In genomic region chr6:99057113-99057553, GRCm38 (mm10) we compare ENCODE assay signal across 14 mouse cellular contexts.
DNase-seq lines count a peak whose midpoint lies in the region; ATAC-seq and TF ChIP-seq lines count a peak whose summit lies in the region.
"Had no signal": no experiment of that assay in that cellular context is flagged by ENCODE, and none has a peak within 500 bp of the region (broad histone marks: within the 10 kb centered on the region; RNA-seq: fewer than 3 reads in every experiment).

No protein-coding gene starts in this region.

- no peaks in the 10 kb centered on the region for H3K36me3 ChIP-seq in kidney, postnatal 0 days (ENCODE audit: insufficient read depth, low read length)
- no peaks in the 10 kb centered on the region for H3K36me3 ChIP-seq in lung, postnatal 0 days (ENCODE audit: insufficient read depth, low read length)
- peaks cover 2% of the 10 kb centered on the region; the same call in 1 of the 2 replicates for H3K36me3 ChIP-seq in splenic B cell, adult 2 months (ENCODE audit: control insufficient read depth, insufficient read depth, low read length, poor library complexity, severe bottlenecking)
- H3K36me3 ChIP-seq: embryonic facial prominence, embryonic 12.5 days; hindbrain, embryonic 12.5 days; stomach, embryonic 15.5 days had no signal

- H3K4me2 ChIP-seq in kidney, postnatal 0 days (ENCODE audit: low read length): no peak overlapping the region
- H3K4me2 ChIP-seq in lung, postnatal 0 days (replicated peaks; ENCODE audit: low read depth, low read length): no peak overlapping the region
- H3K4me2 ChIP-seq: embryonic facial prominence, embryonic 12.5 days; hindbrain, embryonic 12.5 days; stomach, embryonic 15.5 days had no signal

- H3K4me3 ChIP-seq in kidney, postnatal 0 days (replicated peaks; ENCODE audit: low read depth, low read length): no peak overlapping the region
- H3K4me3 ChIP-seq in lung, postnatal 0 days (ENCODE audit: low read depth, low read length): no peak overlapping the region
- H3K4me3 ChIP-seq: embryonic facial prominence, embryonic 12.5 days; hindbrain, embryonic 12.5 days; stomach, embryonic 15.5 days had no signal

- DNase-seq in kidney, postnatal 0 days (ENCODE audit: low spot score): no peak
- no peak for DNase-seq in kidney, postnatal 25 days
- DNase-seq in NIH3T3 (ENCODE audit: low read depth): peak; percentile 64
- DNase-seq in lung, postnatal 0 days (ENCODE audit: low spot score): peak; percentile 69
- DNase-seq in splenic B cell, adult 2 months (ENCODE audit: low read depth, low spot score): peak; percentile 95
- no peak for DNase-seq in adrenal gland, postnatal 14 days
- no peak for DNase-seq in cerebellum, postnatal 4 days (ENCODE audit: low spot score in 2 of 2)
- no peak for DNase-seq in cerebellum, adult 8-10 months
- DNase-seq: gastrocnemius, postnatal 10 days; midbrain, embryonic 14.5 days had no signal

- no peaks in the 10 kb centered on the region for H3K27me3 ChIP-seq in kidney, postnatal 0 days (ENCODE audit: insufficient read depth, low read length)
- no peaks in the 10 kb centered on the region for H3K27me3 ChIP-seq in lung, postnatal 0 days (replicated peaks; ENCODE audit: insufficient read depth, low read length)
- no peaks in the 10 kb centered on the region for H3K27me3 ChIP-seq in splenic B cell, adult 2 months (ENCODE audit: control insufficient read depth, insufficient read depth, low read length, poor library complexity, severe bottlenecking)
- H3K27me3 ChIP-seq: embryonic facial prominence, embryonic 12.5 days; hindbrain, embryonic 12.5 days; stomach, embryonic 15.5 days had no signal

- TF ChIP-seq EP300 in lung, postnatal 0 days (IDR thresholded peaks at IDR 0.05): no peak; the same call in 1 of the 2 replicates

- no peaks in the 10 kb centered on the region for H3K9me3 ChIP-seq in kidney, postnatal 0 days (replicated peaks; ENCODE audit: low read length)
- no peaks in the 10 kb centered on the region for H3K9me3 ChIP-seq in lung, postnatal 0 days (ENCODE audit: low read length)
- H3K9me3 ChIP-seq: embryonic facial prominence, embryonic 12.5 days; G1E; hindbrain, embryonic 12.5 days; stomach, embryonic 15.5 days had no signal

- H3K9ac ChIP-seq in kidney, postnatal 0 days (ENCODE audit: low read depth, low read length): no peak overlapping the region
- no peak overlapping the region for H3K9ac ChIP-seq in lung, postnatal 0 days (replicated peaks; ENCODE audit: low read depth)
- H3K9ac ChIP-seq: embryonic facial prominence, embryonic 12.5 days; hindbrain, embryonic 12.5 days; stomach, embryonic 15.5 days had no signal

- no peak for ATAC-seq in kidney, postnatal 0 days (replicated peaks; ENCODE audit: low FRiP score, low read depth)
- ATAC-seq in lung, postnatal 0 days: peak; percentile 80

- 71% methylated on average over 4 of the region's 4 CpGs for WGBS in kidney, postnatal 0 days
- WGBS in lung, postnatal 0 days: 67% methylated on average over 4 of the region's 4 CpGs

- H3K4me1 ChIP-seq in kidney, postnatal 0 days (replicated peaks; ENCODE audit: insufficient read depth, low read length): no peaks in the 10 kb centered on the region
- H3K4me1 ChIP-seq in lung, postnatal 0 days (ENCODE audit: insufficient read depth, low read depth, low read length): no peaks in the 10 kb centered on the region
- H3K4me1 ChIP-seq: hindbrain, embryonic 12.5 days; stomach, embryonic 15.5 days had no signal

- no peak overlapping the region for H3K27ac ChIP-seq in kidney, postnatal 0 days
- no peak overlapping the region for H3K27ac ChIP-seq in lung, postnatal 0 days (ENCODE audit: low read length)
- H3K27ac ChIP-seq: embryonic facial prominence, embryonic 12.5 days; hindbrain, embryonic 12.5 days; stomach, embryonic 15.5 days had no signal

- TF ChIP-seq CTCF in kidney, postnatal 0 days (IDR thresholded peaks at IDR 0.05; ENCODE audit: low read depth): peak; percentile 27; the same call in 1 of the 2 replicates
- TF ChIP-seq CTCF in lung, postnatal 0 days (IDR thresholded peaks at IDR 0.05): peak; percentile 54

Comparison
In these comparisons a context has a peak if more than half of its experiments do, and no peak if none do; other contexts are left out.
1. DNase-seq: peak in NIH3T3 (single experiment), lung, postnatal 0 days (single experiment) and splenic B cell, adult 2 months (single experiment); none in kidney, postnatal 0 days (single experiment), kidney, postnatal 25 days (0 of 2), adrenal gland, postnatal 14 days (single experiment), cerebellum, postnatal 4 days (0 of 2) and cerebellum, adult 8-10 months (single experiment).